In genomic region chr12:28587949-28588348, GRCm38 (mm10) we compare ENCODE assay signal across 14 mouse cellular contexts. TPM values are rescaled to one million over a fixed set of nuclear protein-coding genes. Genes with fewer than 3 reads are reported as not detected.
DNase-seq lines count a peak whose midpoint lies in the region; ATAC-seq and TF ChIP-seq lines count a peak whose summit lies in the region.
"Had no signal": no experiment of that assay in that cellular context is flagged by ENCODE, and none has a peak within 500 bp of the region (broad histone marks: within the 10 kb centered on the region; RNA-seq: fewer than 3 reads in every experiment).

No protein-coding gene starts in this region.

- DNase-seq in brain, embryonic 14.5 days (ENCODE audit: low read depth), result peak; percentile 85
- peak; percentile 61 to 79 for DNase-seq in frontal cortex, postnatal 10 days (ENCODE audit: low spot score in 2 of 2)
- peak; percentile 57 for DNase-seq in layer of hippocampus, adult 9-10 months (ENCODE audit: low spot score)
- DNase-seq in adipocyte (ENCODE audit: low spot score), result no peak
- DNase-seq in adrenal gland, postnatal 10 days, result no peak
- no peak for DNase-seq in kidney, adult 8-10 months
- DNase-seq: thymus, adult 2 months had no signal

- H3K4me2 ChIP-seq in midbrain, embryonic 16.5 days (ENCODE audit: low read length), result peak overlapping the region; percentile 0; the same call in 1 of the 2 replicates
- H3K4me2 ChIP-seq: heart, embryonic 12.5 days; intestine, embryonic 15.5 days; limb, embryonic 12.5 days had no signal

- TF ChIP-seq CTCF in brain, embryonic 14.5 days (IDR thresholded peaks at IDR 0.05; ENCODE audit: borderline replicate concordance, extremely low read depth, insufficient read depth, insufficient read length), result no peak

- peaks cover 31% of the 10 kb centered on the region for H3K4me1 ChIP-seq in midbrain, embryonic 16.5 days (ENCODE audit: control insufficient read depth, insufficient read depth, low read length)
- H3K4me1 ChIP-seq: intestine, embryonic 15.5 days; limb, embryonic 12.5 days had no signal

- H3K4me3 ChIP-seq in midbrain, embryonic 16.5 days (ENCODE audit: low read depth, low read length), result no peak overlapping the region
- H3K4me3 ChIP-seq: heart, embryonic 12.5 days; intestine, embryonic 15.5 days; limb, embryonic 12.5 days; myocyte had no signal

- no peak for TF ChIP-seq POLR2A in brain, embryonic 14.5 days (IDR thresholded peaks at IDR 0.05; ENCODE audit: borderline replicate concordance, extremely low read depth, insufficient read depth, insufficient read length, poor library complexity, severe bottlenecking)

- no peaks in the 10 kb centered on the region for H3K36me3 ChIP-seq in midbrain, embryonic 16.5 days (ENCODE audit: control insufficient read depth, insufficient read depth, low read length)
- H3K36me3 ChIP-seq: heart, embryonic 12.5 days; intestine, embryonic 15.5 days; limb, embryonic 12.5 days had no signal

- H3K27ac ChIP-seq in midbrain, embryonic 16.5 days (ENCODE audit: low read length), result peak overlapping the region; percentile 82
- H3K27ac ChIP-seq: intestine, embryonic 15.5 days; limb, embryonic 12.5 days had no signal

- peak overlapping the region; percentile 22; the same call in 1 of the 2 replicates for H3K9ac ChIP-seq in midbrain, embryonic 16.5 days (ENCODE audit: low read depth, low read length)
- H3K9ac ChIP-seq: heart, embryonic 12.5 days; intestine, embryonic 15.5 days; limb, embryonic 12.5 days had no signal

- no peaks in the 10 kb centered on the region for H3K9me3 ChIP-seq in midbrain, embryonic 16.5 days (replicated peaks; ENCODE audit: control insufficient read depth, low read length, poor library complexity, severe bottlenecking)
- H3K9me3 ChIP-seq: heart, embryonic 12.5 days; intestine, embryonic 15.5 days; limb, embryonic 12.5 days had no signal

- WGBS in midbrain, embryonic 16.5 days, result 41% methylated on average over 6 of the region's 6 CpGs

- H3K27me3 ChIP-seq in midbrain, embryonic 16.5 days (ENCODE audit: control insufficient read depth, insufficient read depth, low read depth, low read length), result no peaks in the 10 kb centered on the region

- ATAC-seq in midbrain, embryonic 16.5 days, result peak; percentile 57; the same call in 1 of the 2 replicates
- ATAC-seq in cerebellum, adult (ENCODE audit: insufficient number of reproducible peaks, low FRiP score, low TSS enrichment), result no peak
- ATAC-seq: intestine, embryonic 15.5 days had no signal

RNA-seq across cellular contexts. Expression of gene Allc, which starts 5.6 kb away (rescaled TPM):
- polyA plus RNA-seq in brain, embryonic 14.5 days (2012; rRNA removed), result 0.10 TPM in 1 of 2 replicates, not detected in the other
- 0.30 and 0.39 TPM in 2 replicates for polyA plus RNA-seq in midbrain, embryonic 16.5 days (2015; fragmentation: Nextera tagmentation; extraction: Ambion mirVana)
- not detected for total RNA-seq in adrenal gland, postnatal 10 days (2021)
- polyA plus RNA-seq: heart, embryonic 12.5 days; intestine, embryonic 15.5 days; limb, embryonic 12.5 days; lung, embryonic 16.5 days; myocyte had no signal

RNA-seq across cellular contexts. Expression of gene Colec11, which starts 35.2 kb away (rescaled TPM):
- 0.82 and 0.97 TPM in 2 replicates for polyA plus RNA-seq in brain, embryonic 14.5 days (2012; rRNA removed)
- polyA plus RNA-seq in midbrain, embryonic 16.5 days (2015; fragmentation: Nextera tagmentation; extraction: Ambion mirVana), result 0.67 and 1.2 TPM in 2 replicates
- 10 to 100 TPM in 1 of 2 experiments, 1 to 10 TPM in 1; 7.5 to 12.7 TPM for total RNA-seq in adrenal gland, postnatal 10 days (2021)
- polyA plus RNA-seq: limb, embryonic 12.5 days had no signal

RNA-seq across cellular contexts. Expression of gene Dcdc2c, which starts 35.8 kb away (rescaled TPM):
- 0.03 and 0.07 TPM in 2 replicates for polyA plus RNA-seq in brain, embryonic 14.5 days (2012; rRNA removed)
- not detected in 2 replicates for polyA plus RNA-seq in midbrain, embryonic 16.5 days (2015; fragmentation: Nextera tagmentation; extraction: Ambion mirVana)
- not detected for total RNA-seq in adrenal gland, postnatal 10 days (2021)
- polyA plus RNA-seq: heart, embryonic 12.5 days; intestine, embryonic 15.5 days; thymus, adult 2 months had no signal

RNA-seq across cellular contexts. Expression of gene Rps7, which starts 47.8 kb away (rescaled TPM):
- polyA plus RNA-seq in brain, embryonic 14.5 days (2012; rRNA removed), result 835 and 914 TPM in 2 replicates
- 389 and 390 TPM in 2 replicates for polyA plus RNA-seq in midbrain, embryonic 16.5 days (2015; fragmentation: Nextera tagmentation; extraction: Ambion mirVana)
- total RNA-seq in adrenal gland, postnatal 10 days (2021), result 100 to 1,000 TPM; 512 to 544 TPM

Comparison
In these comparisons a context has a peak if more than half of its experiments do, and no peak if none do; other contexts are left out.
1. DNase-seq: peak in brain, embryonic 14.5 days (single experiment), frontal cortex, postnatal 10 days (2 of 2) and layer of hippocampus, adult 9-10 months (single experiment); none in adipocyte (single experiment), adrenal gland, postnatal 10 days (single experiment) and kidney, adult 8-10 months (0 of 2).